Mouse (Mus musculus) erythroblast, adult 5-6 weeks (primary cell): ENCODE measurements around the gene Plekhb2. TPM values are rescaled to one million over a fixed set of nuclear protein-coding genes. Genes with fewer than 3 reads are reported as not detected.

ENCODE experiments used
- ATAC-seq: replicated peaks from 2 replicates; pipeline ENCODE4 v1.8.0; 2016; ENCODE audit warnings: moderate number of reproducible peaks, mild to moderate bottlenecking, moderate TSS enrichment, inconsistent platforms; ENCODE audit not compliant: poor library complexity, low FRiP score, severe bottlenecking
- total RNA-seq, 2 experiments: library from RNA; stranded (forward) in 1 of 2; stranded (reverse) in 1 of 2; fragments of 150-400 nt in 1 of 2; fragments of 200-764, 138-1000 nt in 1 of 2; gene quantifications; 2 replicates each; pipeline versions ENCODE4 v1.2.3 to v1.2.4; 2015 to 2017; ENCODE audit warnings: low replicate concordance in 2 of 2

Plekhb2 gene
- total RNA-seq, 2 experiments from 2014 or later, result 5.5 to 16.7 TPM

- ATAC-seq, result no peak
Observed at GRCm38 (mm10) chr1:34828528-34829294, 21.1 kb upstream of the Plekhb2 start.

DNA sequence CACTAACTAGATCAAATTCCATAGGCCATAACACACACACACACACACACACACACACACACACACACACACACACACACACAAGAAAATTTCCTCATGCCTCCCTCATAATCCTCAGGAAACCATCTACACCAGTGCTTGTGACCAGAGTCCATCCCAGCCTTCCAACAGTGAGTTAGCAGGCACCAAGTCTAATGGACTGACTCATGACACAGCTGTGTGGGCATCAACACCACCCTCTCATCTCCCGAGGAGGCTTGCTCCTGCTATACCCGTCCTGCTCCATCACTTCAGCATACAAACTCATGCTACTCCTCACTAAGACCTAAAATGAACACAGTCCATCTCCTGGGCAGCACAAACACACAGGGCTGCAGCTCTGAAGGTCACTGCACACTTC lies 18.8 kb upstream of the Plekhb2 start:
- no peak for ATAC-seq

- ATAC-seq, result no peak
Observed at GRCm38 (mm10) chr1:34831381-34831780, 18.4 kb upstream of the Plekhb2 start.

DNA sequence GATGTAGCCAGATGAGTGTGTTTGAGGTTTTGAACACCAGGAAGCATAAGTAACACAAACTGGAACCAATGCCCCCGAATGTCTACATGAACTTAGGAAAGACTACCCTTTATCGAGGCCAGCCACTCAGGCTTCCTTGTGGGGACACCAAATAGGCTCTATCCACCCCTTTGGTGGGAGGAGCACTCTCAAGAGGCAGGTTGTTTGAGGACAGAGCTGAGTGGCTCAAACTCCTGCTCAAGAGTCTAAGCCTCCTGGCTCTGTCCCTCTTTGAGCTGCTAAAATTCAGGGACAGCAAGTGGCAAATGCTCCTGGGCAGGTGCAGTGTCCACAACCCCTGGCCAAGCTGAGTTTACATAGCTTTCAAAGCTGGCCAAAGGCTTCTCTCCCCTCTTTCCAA lies 14.9 kb upstream of the Plekhb2 start:
- ATAC-seq, result no peak

GRCm38 (mm10) chr1:34837951-34838689 lies 11.7 kb upstream of the Plekhb2 start:
- no peak for ATAC-seq

GRCm38 (mm10) chr1:34839241-34839640 lies 10.5 kb upstream of the Plekhb2 start:
- ATAC-seq, result no peak

- 0 out of 2 replicates have a peak, but pooled peaks have one; percentile 7 for ATAC-seq
Observed at GRCm38 (mm10) chr1:34841709-34842388, 7.9 kb upstream of the Plekhb2 start.

DNA sequence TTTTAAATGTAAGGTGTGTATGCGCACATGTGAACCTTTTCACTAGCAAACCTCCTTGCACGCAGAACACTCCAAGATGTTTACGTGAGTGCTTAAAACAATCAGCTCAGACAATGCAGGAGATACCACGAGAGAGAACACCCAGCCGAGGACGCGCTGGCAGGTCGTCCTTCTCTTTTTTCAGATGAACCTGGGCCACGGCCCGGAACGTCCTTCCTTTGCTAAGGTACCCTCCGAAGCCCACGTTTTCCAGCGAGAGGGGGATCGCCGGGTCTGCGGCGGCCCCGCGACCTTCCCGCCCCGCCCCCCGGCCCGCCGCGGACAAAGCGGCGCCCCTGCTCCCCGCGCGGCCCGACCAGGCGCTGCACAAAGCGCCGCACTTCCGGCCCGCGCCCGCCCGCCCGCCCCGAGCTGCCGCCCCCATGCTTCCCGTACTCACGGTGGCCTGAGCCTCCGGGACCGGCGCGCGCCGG lies 7.4 kb upstream of the Plekhb2 start:
- peak; percentile 60; the same call in 1 of the 2 replicates for ATAC-seq

GRCm38 (mm10) chr1:34842887-34843618 lies 6.7 kb upstream of the Plekhb2 start, which contains the start of gene Fam168b:
Gene Fam168b, minus strand, starts transcription at chr1:34843065.
- peak; percentile 84 for ATAC-seq

DNA sequence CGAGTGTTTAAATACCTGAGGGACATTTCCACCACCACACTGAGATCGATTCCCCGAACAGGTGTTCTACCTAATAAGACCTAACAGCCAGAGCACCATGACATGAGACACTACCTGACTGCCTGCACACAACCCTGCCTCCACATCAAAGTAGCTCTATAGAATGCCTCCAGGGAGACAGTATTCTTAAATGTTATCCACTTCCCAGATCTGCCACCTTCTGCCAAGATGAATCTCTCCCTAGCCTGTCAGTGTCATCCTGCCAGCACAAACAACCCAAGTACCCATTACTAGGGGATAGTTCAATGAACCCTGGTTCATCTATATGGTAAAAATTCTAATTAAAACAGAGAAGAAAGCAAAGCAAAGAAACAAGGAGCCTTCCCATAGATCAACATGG lies 2.7 kb upstream of the Plekhb2 start:
- no peak for ATAC-seq

GRCm38 (mm10) chr1:34850343-34851136 lies 764 bp downstream of the Plekhb2 start:
- no peak for ATAC-seq

DNA sequence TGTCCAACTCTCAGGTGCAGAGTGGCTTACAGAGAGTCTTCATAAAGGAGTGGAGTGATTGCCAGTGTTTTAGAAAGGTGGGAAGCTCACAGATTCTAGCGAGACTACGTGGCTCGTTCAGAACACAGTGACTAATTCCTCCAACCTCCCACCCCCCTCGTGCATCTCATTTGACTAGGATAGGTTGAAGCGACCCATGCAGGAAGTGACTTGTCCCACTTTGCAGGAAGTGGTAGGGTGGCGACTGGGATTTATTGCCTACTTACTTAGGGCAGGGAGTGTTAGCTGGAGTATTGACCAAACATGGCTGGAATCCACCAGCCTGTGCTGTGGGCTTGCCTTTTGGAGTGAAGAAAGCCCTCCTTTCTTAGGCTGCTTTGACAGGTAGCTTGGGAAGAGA lies 1.8 kb downstream of the Plekhb2 start:
- ATAC-seq, result no peak

DNA sequence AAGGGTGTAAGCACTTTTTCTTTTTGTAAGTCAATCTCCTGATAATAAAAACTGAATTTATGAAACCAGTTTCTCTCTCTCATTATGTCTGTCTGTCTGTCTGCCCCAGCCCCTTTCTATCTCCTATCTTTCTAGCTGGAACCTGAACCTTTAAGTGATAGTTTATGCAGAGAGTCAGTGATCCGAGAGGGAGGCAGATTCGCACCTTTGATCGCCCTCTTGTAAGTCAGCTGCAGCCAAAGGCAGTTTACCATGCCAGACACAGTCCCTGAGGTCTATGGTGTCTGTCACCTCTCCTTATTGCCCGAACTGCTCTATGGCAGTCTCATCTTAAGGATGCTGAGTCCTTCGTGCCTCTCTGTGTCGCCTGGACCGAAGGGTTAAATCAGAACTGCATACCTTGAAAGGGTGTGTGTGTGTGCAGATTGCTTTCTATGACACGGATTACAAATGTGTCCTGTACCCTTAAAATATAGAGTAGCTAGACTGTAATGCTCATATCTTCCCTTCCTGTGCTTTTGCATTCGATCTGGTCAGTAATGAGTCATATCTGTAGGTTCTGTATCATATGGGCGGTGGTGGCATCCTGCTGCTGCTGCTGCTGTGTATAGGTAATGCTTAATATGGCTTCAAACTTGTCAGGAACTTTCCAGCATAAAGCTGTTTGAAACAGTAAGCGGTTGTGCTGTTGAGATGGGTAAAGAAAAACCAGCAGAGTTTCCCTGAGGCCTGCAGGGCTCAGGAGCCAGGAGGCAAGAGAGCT lies 2.5 kb downstream of the Plekhb2 start:
- no peak for ATAC-seq

- ATAC-seq, result no peak
Observed at GRCm38 (mm10) chr1:34853786-34854185, 4.0 kb downstream of the Plekhb2 start.

DNA sequence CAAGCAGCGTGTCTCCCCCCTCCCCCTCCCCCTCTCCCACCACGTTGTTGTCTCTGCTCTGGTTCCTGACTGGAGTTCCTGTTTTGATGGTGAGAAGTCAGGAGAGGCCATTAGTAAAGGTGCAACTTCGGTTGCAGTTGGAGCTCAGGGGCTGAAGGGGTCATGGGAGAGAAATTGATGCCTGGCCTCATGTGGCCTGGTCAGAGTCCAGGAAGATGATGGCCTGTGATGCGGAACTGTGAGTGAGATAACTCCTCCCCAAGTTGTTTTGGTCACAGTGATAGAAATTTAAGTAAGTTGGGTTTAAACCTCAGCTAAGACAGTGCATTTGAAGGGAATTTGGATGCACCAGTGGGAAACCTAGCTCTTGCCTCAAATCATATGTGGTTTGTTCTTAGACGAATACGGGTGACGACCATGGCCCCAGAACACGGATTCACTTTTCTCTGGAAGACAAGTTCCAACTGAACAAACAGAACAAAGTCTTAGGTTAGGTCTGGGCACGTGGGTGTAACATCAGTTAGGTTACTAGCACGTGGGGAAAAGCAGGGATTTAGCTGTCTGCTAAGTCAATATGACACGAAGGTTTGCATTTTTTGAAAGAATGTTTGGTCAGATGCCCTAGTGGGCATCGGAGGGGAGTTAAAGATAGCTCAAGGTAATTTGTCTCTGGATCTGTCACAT lies 5.4 kb downstream of the Plekhb2 start:
- ATAC-seq, result no peak

DNA sequence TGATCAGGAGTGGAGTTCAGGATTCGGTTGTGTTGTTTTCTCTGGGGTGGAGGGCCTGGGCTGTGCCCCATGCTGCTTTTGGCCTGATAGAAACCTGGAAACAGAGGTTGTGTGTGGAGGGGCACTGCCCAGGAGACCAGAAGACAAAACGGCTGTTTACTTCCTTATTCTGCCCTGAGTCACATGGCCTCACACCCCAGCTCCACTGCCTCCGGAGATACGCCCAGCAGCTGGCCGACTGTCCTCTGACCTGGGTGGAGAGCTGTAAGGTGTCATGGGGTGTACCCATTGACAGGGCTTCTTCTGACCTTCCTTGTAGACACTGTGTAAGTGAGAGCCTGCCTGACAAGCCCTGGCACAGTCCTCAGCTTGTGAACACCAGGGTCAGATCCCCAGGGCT lies 8.9 kb downstream of the Plekhb2 start:
- ATAC-seq, result no peak

- no peak for ATAC-seq
Observed at GRCm38 (mm10) chr1:34859761-34860160, 10.0 kb downstream of the Plekhb2 start.

DNA sequence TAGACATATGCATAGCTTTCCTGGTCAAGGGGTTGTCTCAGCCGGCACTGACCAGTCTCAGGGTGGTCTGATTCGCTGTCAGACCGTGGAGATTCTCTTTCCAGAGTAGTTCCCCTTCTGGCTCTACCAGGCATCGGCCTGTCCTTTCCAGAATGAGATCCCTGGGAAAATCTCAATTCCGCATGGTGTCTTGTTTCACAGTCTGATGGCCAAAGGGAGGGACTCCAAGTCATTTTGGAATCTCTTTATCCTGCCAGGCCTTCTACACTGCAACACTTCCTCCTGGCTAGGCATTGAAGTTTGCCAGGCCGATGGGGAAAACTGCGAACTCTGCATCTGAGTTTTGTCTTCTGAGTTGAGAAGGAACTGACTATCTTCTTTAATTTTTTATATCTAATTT lies 10.4 kb downstream of the Plekhb2 start:
- no peak for ATAC-seq
